Mouse (Mus musculus) liver, embryonic 14.5 days (tissue): ENCODE results near the gene Ttll13.

ENCODE experiments used
- CTCF ChIP-seq: IDR thresholded peaks from 2 replicates; pipeline ENCODE4 v1.5.1; 2016; ENCODE audit warnings: antibody characterized with exemption, low read depth, control low read depth
- EP300 ChIP-seq: IDR thresholded peaks from 2 replicates; pipeline ENCODE4 v1.6.1; 2016; ENCODE audit warnings: antibody characterized with exemption, low read depth

DNA sequence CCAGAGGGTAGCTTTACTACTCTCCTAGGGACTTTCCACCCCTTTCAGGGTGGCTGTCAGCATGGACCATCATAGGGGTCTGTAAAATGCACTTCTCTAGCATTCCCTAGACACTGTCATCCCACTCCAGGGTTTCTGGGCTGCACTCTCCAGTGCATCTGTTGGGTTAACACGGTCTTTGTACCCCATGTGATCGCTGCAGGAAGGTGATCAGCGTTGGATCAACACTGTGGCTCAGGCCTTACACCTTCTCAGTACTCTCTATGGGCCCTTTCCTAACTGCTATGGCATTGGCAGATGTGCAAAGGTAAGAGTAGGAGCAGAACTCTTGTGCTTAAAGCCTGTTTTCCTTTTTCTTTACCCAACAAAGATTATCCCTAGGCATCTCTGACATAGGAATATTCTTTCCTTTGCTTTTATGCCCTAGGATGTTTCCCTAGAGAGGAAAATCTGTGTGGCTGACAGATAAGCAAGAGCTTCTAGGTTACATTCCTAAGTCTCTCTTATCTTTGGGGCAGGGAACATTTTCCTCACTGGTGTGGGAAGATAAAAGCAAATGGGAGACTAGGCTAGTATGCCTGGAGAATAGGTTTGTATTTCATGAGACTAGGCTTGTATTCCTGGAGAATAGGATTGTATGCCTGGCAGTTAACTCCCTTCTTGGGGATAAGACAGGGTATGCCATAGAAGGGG, 37.2 kb downstream of the Ttll13 start:
- TF ChIP-seq EP300 (peak; percentile 51; the same call in 1 of the 2 replicates), CTCF (no peak)
